Mouse (Mus musculus) liver (tissue): ENCODE results near the gene Sos2.
"Not testable (repeated sequence)": the region's sequence is repeated elsewhere in the genome, so short reads cannot be mapped to it uniquely, and the experiment has no call there.

Source experiments
- DNase-seq: peaks from one replicate; pipeline ENCODE4 v3.0.0-alpha.2; 2020; ENCODE audit warnings: mixed read lengths

Sos2 gene

DNA sequence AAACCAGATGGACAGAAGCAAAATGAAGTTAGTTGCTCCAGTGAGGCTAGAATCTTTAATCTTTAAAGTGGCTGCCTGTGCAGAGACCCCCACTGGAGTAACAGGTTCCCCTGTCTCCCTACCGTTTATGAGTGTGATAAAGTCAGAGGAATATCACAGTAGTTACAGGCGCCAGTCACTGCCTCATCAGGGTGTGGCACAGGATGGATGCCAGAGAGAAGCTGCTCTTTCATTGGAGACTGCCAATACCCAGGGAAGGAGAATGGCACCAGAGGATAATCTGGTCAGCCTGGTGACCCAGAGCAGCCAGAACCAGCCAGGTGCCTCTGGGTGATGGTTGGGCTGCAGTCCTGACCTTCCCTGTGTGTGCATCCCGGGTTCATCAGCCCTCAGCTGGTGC lies 113.4 kb downstream of the Sos2 start:
- DNase-seq, result no peak

DNA sequence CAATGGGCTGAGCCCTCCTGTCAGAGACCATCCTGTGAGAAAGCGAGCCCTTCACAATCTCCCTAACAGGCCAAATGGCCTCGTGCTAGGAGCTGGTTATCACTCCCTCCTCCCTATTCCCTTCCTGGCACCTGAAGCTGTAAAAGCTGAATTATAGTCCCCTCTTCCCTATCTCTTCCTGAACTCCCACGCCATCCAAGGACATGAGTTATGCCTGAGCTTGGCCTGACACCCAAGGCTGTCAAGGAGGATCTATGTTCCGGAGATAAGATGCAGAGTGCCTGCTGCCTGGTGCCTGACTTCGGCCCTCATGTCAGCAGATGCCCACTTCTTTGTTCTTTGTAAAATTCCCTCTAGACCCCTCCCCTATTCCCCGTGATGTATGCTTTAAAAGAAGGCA lies 120.6 kb downstream of the Sos2 start:
- not testable (repeated sequence) for DNase-seq

DNA sequence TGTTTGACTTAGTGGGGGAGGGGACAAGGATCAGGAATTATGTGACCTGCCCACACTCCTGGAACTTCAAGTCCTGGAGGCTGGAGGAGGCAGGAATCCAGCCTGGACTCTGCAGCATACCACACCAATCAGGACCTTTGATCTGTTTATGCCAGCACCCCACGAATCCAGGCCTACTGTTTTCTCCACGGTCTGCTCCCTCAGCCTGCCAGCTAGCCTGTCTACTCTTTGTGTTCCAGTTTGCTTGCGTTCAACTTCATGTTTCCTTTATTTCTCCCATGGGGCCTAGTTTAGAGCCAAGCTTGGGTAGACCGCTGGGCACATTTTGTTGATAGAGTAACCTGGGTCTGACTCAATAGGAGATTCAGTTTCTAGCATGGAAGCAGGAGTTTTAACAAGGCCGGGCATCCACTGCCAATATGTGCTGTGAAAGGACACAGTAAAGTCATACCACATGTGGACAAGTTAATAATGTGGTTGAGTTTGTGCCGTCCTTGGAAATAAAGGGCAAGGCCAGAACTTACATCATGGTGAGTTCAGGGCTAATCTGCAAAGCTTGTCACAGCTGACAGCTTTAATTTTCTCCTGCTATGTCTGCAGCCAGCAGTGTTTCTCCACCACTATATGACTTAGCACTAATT lies 125.3 kb downstream of the Sos2 start:
- DNase-seq, result no peak

DNA sequence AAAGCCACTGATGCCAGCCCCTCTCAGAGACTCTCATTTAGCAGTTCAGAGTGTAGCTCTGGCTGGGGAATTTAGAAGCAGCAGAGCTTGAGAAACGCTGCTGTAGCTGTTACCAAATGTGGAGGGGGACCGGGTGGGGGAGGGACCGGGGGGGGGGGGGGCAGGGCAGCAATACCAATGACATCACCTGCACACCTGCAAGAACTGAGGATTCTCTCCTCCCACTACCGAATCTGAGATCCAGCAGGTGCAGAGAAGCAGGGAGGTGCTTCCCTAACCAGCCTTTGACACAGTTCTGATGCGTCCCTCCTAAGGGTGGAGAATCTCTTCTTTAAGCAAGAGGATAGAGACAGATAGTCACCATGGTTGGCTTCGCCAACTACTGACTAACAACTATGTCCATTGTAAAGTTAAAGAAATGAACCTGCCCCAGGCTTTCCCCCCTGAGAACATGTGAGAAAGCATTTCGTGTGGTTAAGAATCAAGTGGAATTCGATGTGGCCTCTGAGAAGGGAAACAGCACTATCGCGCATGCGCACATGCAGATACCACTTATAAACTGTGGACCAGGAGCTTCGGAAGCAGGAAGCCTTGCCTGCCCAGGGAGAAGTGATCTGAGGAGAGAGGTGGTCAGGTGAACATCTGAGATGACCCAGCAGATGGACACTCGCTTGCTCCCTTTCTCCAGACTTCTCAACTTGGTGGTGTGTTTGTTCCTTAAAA lies 136.0 kb downstream of the Sos2 start:
- no peak for DNase-seq

DNA sequence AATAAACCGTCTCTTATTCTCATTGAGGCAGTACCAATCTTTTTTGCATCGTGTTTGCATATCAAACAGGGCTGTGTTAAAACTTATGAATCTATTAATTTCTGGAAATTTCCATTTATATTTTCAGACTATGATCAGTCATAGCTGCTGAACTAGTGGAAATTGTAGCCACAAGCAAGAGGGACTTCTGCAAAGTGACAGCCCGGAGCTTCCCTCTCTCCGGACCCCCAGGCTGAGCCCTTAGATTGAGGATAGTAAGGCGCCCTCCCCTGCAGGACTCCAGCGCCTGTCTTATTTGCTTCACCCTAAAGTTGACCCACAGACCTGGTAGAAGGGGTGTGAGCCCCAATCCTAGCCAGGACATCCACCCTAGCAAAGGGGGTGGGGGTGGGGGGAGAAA lies 136.7 kb downstream of the Sos2 start:
- DNase-seq, result no peak

DNA sequence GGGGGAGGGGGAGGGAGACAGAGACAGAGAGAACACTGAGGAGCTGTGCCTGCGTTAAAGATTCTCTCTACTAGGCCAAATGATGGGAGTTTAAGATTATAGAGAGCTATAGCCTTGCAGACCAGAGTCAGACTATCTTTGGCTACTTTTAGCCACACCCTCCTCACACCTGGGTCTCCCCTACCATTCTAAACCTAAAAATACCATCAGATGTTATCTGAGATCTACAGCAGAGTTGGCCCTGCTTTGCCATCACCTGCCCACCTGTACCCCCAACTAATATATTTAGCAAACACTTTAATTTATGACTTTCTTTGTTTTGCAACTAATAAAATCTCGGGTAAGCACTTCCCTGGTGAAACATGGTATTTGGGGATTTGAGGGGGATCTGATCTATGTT lies 137.1 kb downstream of the Sos2 start:
- no peak for DNase-seq

DNA sequence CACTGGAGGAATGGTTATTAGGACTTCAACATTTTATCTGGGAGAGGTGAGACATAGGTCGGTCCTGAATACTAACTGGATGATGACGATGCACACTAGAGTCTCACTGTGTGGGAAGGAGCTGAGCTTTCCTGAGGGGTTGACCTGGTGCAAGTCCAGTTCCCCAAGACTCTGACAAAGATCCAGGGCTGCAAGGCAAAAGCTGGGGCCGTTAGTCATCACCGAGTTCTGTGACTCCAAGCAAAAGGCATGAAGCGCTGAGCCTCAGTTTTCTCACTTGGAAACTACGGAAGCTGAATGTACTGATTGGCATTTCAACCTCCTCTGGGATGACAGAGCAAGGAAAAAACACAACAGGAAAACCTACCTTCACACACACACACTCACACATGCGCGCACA lies 139.3 kb downstream of the Sos2 start:
- DNase-seq, result no peak

DNA sequence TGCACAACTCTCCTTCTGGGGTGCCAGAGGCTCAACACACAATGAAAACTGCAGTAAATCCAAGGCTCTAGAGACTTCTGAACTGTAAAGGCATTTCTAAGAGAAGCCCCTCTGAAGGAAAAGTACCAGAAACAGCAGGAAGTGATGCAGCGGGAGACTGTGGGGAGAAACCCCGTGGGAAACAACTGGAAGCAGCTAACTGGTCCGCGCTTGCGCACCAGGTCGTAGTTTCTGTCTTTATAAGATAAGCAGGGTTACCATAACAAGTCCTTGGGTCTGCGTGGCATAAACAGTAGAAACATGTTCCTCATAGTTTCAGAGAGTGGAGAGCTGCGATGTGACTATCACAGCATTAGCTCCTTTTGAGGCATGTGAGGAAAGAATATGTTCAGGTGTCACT lies 140.0 kb downstream of the Sos2 start:
- peak; percentile 50 for DNase-seq

DNA sequence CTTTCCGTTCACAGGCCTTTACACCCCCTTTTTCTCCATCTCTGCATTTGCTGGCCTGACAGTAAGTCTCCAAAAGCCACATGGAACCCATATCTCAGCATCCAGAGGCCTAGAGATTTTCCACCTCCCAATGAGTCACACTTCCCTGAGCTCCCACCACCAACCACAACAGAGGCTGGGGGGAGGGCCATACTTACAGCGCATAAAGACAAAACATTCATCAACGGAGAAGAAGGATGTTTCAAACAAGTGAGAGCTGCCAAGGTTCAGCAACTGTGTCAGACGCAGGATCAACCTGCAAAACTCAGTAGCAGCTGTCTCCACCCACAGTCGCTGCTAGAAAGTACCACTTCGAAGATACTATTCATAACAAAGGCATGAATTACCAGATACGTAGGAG lies 142.3 kb downstream of the Sos2 start:
- DNase-seq, result no peak

DNA sequence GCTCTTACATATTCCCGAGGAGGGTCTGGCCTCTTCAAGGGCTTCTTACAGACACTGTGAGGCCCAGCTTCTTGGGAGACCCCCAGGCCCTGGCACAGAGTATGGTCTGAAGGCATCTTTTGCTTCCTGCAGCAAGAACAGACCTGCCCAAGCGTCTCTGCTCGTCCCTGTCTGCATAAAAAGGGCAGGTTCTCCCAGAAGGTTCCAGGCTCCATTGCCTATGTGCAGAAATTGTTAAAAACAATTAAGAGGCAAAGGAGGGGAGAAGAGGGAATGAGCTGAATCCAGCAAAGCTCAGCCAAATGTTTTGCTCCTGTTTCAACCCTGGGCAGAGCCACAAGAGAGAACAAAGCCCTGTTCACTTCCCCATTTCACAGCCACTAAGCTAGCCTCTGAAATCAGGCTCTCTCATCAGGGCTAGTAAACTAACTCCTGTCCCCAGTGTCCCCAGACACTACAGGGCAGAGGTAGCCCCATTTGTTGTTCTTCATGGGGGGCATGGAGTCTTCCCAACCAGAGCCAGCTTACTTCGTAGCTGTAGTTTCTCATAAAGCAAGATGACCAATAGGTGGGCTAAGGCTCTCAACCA lies 143.2 kb downstream of the Sos2 start:
- no peak for DNase-seq

DNA sequence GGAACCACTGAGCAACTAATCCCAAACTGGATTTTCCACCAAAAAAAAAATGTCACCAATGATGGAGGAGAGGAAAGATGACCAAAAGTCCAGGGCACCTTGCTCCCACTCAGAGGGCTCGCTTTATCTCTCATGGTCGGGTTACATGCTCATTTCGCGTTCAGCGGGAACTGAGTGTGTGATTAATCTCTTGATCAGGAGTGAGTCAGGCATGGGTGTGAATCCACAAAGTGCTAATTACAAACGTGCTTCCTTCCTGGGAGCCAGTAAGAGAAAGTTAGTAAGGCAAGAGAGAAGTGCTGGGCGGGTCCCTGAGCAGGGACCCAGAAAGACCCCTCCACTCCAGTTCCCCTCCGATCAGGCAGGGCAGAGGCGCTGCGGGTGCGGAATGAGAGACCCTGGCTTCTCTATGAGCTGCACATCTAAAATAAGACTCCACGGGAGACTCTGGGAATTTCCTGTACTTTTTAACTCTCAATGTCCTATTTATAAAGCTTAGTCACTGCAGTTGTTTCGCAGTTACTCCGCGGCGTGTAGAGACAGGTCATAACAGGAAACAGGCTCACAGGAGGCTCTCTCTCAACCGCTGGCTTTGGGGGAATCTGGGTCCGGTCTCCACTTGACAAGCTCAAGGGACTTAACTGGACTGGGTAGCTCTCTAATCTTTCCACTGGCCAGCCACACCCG lies 143.8 kb downstream of the Sos2 start:
- peak; percentile 49 for DNase-seq

DNA sequence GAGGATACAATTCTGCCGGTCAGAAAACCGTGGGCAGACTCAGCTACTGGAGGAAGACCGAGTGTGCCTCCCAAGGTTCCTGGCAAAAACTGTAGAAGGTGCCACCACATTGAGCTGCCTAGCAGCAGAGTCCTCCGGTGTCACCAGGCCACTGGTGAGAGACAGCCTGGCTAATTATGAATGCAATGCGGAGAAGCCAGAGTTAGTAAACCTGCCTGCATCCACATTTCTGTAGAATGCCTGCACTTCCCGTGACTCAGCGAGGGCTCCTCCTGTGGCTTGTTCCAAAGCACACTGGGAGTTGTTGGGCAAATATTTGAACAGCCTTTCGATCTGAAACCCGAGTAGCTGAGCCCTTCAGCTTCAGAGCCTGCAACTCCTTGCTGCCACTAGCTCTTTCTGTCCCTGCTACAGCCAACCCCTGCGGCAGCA lies 144.4 kb downstream of the Sos2 start:
- DNase-seq, result peak; percentile 56

DNA sequence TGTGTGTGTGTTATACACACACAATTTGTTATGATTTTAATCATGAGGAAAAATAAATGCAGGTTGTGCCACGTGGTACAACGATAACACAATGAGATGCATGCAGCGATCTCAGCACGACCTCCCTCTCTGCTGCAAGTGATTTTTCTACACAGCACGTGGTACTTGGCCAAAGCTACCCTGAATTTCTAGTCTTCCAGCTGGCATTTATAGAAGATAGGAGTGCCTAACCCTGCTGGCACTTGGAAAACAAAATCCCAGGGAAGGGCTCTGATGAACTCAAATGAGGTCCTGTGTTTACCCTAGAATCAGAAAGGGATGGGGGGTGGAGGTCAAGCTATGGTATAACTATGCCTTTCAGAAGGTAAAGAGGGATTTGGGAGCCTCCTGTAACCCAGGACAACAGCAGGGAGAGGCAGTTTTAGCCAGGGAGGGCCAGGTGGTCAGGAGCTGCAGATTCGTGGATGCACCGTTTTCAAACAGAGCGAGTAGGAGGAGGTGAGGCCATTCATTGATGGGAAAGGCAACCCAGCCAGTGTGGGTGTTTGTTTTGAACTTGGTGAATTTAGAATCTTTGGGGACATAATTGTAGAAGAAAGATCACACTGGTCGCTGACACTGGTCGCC lies 144.9 kb downstream of the Sos2 start:
- no peak for DNase-seq
